Mouse (Mus musculus) ES-Bruce4 (cell line): ENCODE results near the gene Relb.

ENCODE experiments used
- CTCF ChIP-seq: IDR thresholded peaks from one replicate; pipeline ENCODE4 v1.8.1; 2011; ENCODE audit warnings: low read depth, low read length
- EP300 ChIP-seq: IDR thresholded peaks from 2 replicates; pipeline ENCODE4 v1.6.1; 2011; ENCODE audit warnings: low read depth, low read length; ENCODE audit not compliant: insufficient read depth
- POLR2A ChIP-seq: IDR thresholded peaks from one replicate; pipeline ENCODE4 v1.8.1; 2011; ENCODE audit warnings: low read length; ENCODE audit not compliant: insufficient read depth

- no peak for TF ChIP-seq EP300
- TF ChIP-seq CTCF: no peak
- no peak for TF ChIP-seq POLR2A
Observed at GRCm38 (mm10) chr7:19620811-19621210, 8.4 kb downstream of the Relb start.
